Mouse (Mus musculus): Measurements from ENCODE around the gene Lrrc75a. TPM values are rescaled to one million over a fixed set of nuclear protein-coding genes. Genes with fewer than 3 reads are reported as not detected.

Gene Lrrc75a
- total and polyA plus RNA-seq, 3 experiments = 7.0 to 8.9 TPM; not detected in 1

- peak; percentile 93 for TF ChIP-seq TBP (IDR thresholded peaks at IDR 0.05; ENCODE audit: low read depth, low read length)
- TF ChIP-seq ZKSCAN1 (IDR thresholded peaks at IDR 0.05; ENCODE audit: low read depth, low read length) = no peak
- no peak for TF ChIP-seq CHD2 (IDR thresholded peaks at IDR 0.05; ENCODE audit: low read length)
Observed at GRCm38 (mm10) chr11:62693299-62694184, 45.2 kb upstream of the Lrrc75a start (continued).

- DNase-seq (ENCODE audit: low read depth, low spot score) = no peak
- Histone ChIP-seq H3K79me2 (ENCODE audit: control insufficient read depth, insufficient read depth, low read length, poor library complexity) (no peaks in the 10 kb centered on the region), H3K36me3 (ENCODE audit: control insufficient read depth in 1 of 2, insufficient read depth in 2 of 2, low read length in 2 of 2) (no peaks in the 10 kb centered on the region), H3K27me3 (ENCODE audit: control insufficient read depth in 1 of 2, insufficient read depth in 2 of 2, low read length in 2 of 2) (peaks cover 0 to 3% of the 10 kb centered on the region in 2 experiments; a peak in 3 of 4 replicates), H3K9ac (ENCODE audit: control insufficient read depth, low read depth, low read length, poor library complexity, severe bottlenecking) (no peak overlapping the region), H3K4me1 (ENCODE audit: control insufficient read depth in 1 of 2, insufficient read depth in 2 of 2, low read length in 2 of 2) (no peaks in the 10 kb centered on the region), H3K9me3 (replicated peaks; ENCODE audit: insufficient read depth, low read length) (no peaks in the 10 kb centered on the region), H3K4me3 (ENCODE audit: control insufficient read depth in 1 of 2, insufficient read depth in 1 of 2, low read depth in 2 of 2, low read length in 2 of 2) (no peak overlapping the region), H3K27ac (ENCODE audit: control insufficient read depth, low read depth, low read length) (no peak overlapping the region)
- TF ChIP-seq NELFE (IDR thresholded peaks at IDR 0.05; ENCODE audit: low read depth, low read length) = no peak
- no peak for TF ChIP-seq BHLHE40 (IDR thresholded peaks at IDR 0.05; ENCODE audit: borderline replicate concordance, low read depth, low read length)
- no peak for TF ChIP-seq MAX (IDR thresholded peaks at IDR 0.05; ENCODE audit: low read length)
- no peak for TF ChIP-seq SMC3 (IDR thresholded peaks at IDR 0.05; ENCODE audit: low read depth, low read length)
- no peak for TF ChIP-seq CTCF (IDR thresholded peaks at IDR 0.05 in 2 of 3, conservative IDR thresholded peaks at IDR 0.05 in 1 of 3; ENCODE audit: control insufficient read depth in 1 of 3, insufficient read depth in 1 of 3, low read depth in 2 of 3, low read length in 3 of 3, poor library complexity in 1 of 3, severe bottlenecking in 1 of 3)
- no peak for TF ChIP-seq HCFC1 (IDR thresholded peaks at IDR 0.05; ENCODE audit: low read depth, low read length)
- TF ChIP-seq MXI1 (IDR thresholded peaks at IDR 0.05; ENCODE audit: low read depth, low read length) = no peak
- TF ChIP-seq RAD21 (IDR thresholded peaks at IDR 0.05; ENCODE audit: low read depth, low read length) = no peak
- TF ChIP-seq NRF1 (IDR thresholded peaks at IDR 0.05; ENCODE audit: insufficient read depth, low read depth, low read length, poor library complexity, severe bottlenecking) = no peak
- no peak for TF ChIP-seq USF1 (IDR thresholded peaks at IDR 0.05; ENCODE audit: low read depth, low read length)
- TF ChIP-seq CHD1 (IDR thresholded peaks at IDR 0.05; ENCODE audit: low read depth, low read length) = no peak
Observed at GRCm38 (mm10) chr11:62691592-62691991, 43.3 kb upstream of the Lrrc75a start.

GRCm38 (mm10) chr11:62679954-62680353 lies 31.6 kb upstream of the Lrrc75a start:
- H3K79me2 ChIP-seq (ENCODE audit: control insufficient read depth, insufficient read depth, low read length, poor library complexity) = no peaks in the 10 kb centered on the region
- no peak overlapping the region for H3K27ac ChIP-seq (ENCODE audit: control insufficient read depth, low read depth, low read length)
- DNase-seq (ENCODE audit: low read depth, low spot score) = no peak
- no peak overlapping the region for H3K4me3 ChIP-seq (ENCODE audit: control insufficient read depth in 1 of 2, insufficient read depth in 1 of 2, low read depth in 2 of 2, low read length in 2 of 2)
- no peak for TF ChIP-seq POLR2A (IDR thresholded peaks at IDR 0.05; ENCODE audit: control insufficient read depth in 1 of 2, insufficient read depth in 1 of 2, low read depth in 1 of 2, low read length in 2 of 2, poor library complexity in 1 of 2)
- no peak for TF ChIP-seq EP300 (IDR thresholded peaks at IDR 0.05; ENCODE audit: low read depth in 1 of 2, low read length in 2 of 2)
- TF ChIP-seq TCF12 (IDR thresholded peaks at IDR 0.05; ENCODE audit: low read depth, low read length) = no peak
- TF ChIP-seq E2F4 (IDR thresholded peaks at IDR 0.05; ENCODE audit: borderline replicate concordance, low read depth, low read length) = no peak
- TF ChIP-seq MEF2A (IDR thresholded peaks at IDR 0.05; ENCODE audit: extremely low read depth, insufficient replicate concordance, low read depth, low read length, poor library complexity, severe bottlenecking) = no peak
- no peak for TF ChIP-seq ZC3H11A (IDR thresholded peaks at IDR 0.05; ENCODE audit: low read depth, low read length)
- TF ChIP-seq MXI1 (IDR thresholded peaks at IDR 0.05; ENCODE audit: low read depth, low read length) = no peak
- no peak for TF ChIP-seq POLR2AphosphoS5 (IDR thresholded peaks at IDR 0.05; ENCODE audit: borderline replicate concordance, low read depth, low read length)
- no peaks in the 10 kb centered on the region; a peak in 1 of 4 replicates for H3K27me3 ChIP-seq (ENCODE audit: control insufficient read depth in 1 of 2, insufficient read depth in 2 of 2, low read length in 2 of 2)
- H3K9me3 ChIP-seq (replicated peaks; ENCODE audit: insufficient read depth, low read length) = no peaks in the 10 kb centered on the region
- H3K36me3 ChIP-seq (ENCODE audit: control insufficient read depth in 1 of 2, insufficient read depth in 2 of 2, low read length in 2 of 2) = no peaks in the 10 kb centered on the region
- no peak overlapping the region for H3K9ac ChIP-seq (ENCODE audit: control insufficient read depth, low read depth, low read length, poor library complexity, severe bottlenecking)
- H3K4me1 ChIP-seq (ENCODE audit: control insufficient read depth in 1 of 2, insufficient read depth in 2 of 2, low read length in 2 of 2) = peaks cover 0 to 4% of the 10 kb centered on the region in 2 experiments; a peak in 1 of 4 replicates
